Mouse (Mus musculus) kidney, postnatal 25 days (tissue): ENCODE measurements around the gene Kcnc4.

Source experiments
- DNase-seq, 2 experiments: peaks; one replicate each; pipeline ENCODE4 v3.0.0; 2021; ENCODE audit warnings: mixed read lengths in 2 of 2

Kcnc4 gene

GRCm38 (mm10) chr3:107459196-107459772 is at the start of gene Kcnc4:
Gene Kcnc4 (minus strand): TSS chr3:107459552.
- DNase-seq = peak in 1 of 2 experiments; percentile 40

DNA sequence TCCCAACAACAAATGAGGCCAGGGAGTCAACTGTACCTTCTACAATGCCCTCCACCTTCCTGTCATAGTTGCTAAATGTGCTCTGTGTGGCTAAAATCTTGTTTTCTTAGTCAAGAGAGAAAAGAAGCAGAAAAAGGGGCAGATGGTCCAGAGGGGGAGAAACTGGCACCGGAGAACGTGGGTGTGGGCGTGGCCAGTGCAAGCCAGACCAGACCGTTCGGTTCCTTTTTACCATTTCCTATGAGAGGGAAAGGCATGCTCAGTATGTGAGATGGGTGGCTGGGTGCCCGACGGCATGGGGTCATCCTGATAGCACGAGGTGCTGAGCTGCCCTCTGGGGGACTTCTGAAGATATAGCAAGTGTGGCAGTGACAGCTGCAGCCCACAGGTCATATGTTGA is 49.3 kb upstream of the Kcnc4 start:
- DNase-seq = peak in 1 of 2 experiments; percentile 48

GRCm38 (mm10) chr3:107507966-107508365 is 48.6 kb upstream of the Kcnc4 start:
- DNase-seq = no peak

GRCm38 (mm10) chr3:107506531-107506930 is 47.2 kb upstream of the Kcnc4 start:
- DNase-seq = peak; percentile 45 to 60

GRCm38 (mm10) chr3:107505464-107506367 is 46.4 kb upstream of the Kcnc4 start:
- peak; percentile 65 to 73 for DNase-seq

DNA sequence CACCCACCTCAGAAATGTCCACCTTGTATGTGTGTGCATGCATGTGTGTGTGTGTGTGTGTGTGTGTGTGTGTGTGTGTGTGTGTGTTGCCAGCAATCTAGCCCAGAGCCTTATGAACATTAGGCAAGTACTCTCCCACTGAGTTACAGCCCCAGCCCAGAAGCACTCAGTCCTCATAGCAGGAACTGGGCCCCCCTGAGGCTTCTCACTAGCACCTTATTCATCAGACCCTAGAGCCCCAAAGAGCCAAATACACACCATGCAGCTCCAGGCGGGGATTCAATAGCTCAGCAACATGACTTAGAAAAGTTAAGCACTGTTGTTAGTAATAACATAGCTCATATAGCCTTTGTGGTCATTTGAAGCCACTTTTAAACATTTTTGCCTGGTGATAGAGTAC is 45.2 kb upstream of the Kcnc4 start:
- peak in 1 of 2 experiments; percentile 4 for DNase-seq

GRCm38 (mm10) chr3:107503716-107504115 is 44.4 kb upstream of the Kcnc4 start:
- no peak for DNase-seq

- DNase-seq = no peak
Observed at GRCm38 (mm10) chr3:107501702-107502151, 42.4 kb upstream of the Kcnc4 start.

- DNase-seq = no peak
Observed at GRCm38 (mm10) chr3:107500301-107500700, 40.9 kb upstream of the Kcnc4 start.

DNA sequence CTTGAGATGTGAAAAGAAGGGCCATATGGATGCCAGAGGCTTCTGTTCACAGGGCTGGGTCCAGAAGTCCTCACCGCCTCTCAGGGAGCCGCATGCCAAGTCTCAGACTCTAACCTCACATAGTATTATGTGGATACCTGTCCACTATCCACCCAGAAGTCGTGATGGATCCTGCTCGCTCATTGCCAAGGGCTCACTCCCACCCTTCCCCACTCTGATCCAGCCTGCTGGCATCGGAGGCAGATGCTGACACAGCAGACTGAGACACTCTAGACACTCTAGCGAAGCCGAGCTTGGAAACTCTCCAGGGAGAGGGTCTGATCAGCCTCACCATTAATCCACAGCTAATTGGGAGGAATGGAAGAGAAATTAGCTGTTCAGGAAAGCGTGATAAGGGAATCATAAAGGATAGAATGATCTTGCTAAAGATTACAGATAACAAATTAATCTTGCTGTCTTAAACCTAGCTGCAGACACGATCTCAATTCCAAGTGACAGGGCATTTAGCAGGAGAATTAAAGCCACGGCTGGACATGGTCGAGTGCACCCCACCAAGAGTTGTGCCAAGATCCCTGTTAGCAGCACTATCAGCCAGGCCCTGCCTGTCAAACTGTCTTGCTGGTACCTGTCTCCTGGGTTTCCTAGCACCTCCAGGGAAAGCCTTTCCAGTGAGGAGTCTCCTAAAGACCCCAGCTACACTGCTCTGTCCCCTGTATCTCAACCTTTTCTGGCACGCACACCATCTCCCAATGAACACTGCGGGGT is 36.9 kb upstream of the Kcnc4 start:
- peak; percentile 30 to 44 for DNase-seq

DNA sequence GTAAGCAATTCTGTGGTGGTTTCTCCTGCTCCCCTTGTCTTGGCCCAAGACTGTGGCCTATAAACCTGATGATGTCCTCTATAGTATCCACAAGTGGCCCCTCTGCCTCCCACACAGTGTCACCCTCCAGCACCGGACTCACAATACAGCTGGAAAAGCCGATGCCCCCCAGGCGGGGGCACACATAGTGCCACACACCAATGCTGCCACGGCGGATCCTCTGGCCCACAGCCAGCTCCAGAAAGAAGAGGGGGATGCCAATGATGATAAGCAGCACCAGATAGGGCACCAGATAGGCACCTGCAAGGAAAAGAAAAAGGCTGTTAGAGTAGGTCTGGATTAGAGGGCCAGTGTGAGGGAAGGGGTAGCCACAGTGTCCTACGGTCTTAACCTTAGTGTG is 36.2 kb upstream of the Kcnc4 start:
- no peak for DNase-seq

- peak; percentile 57 to 65 for DNase-seq
Observed at GRCm38 (mm10) chr3:107491459-107491858, 32.1 kb upstream of the Kcnc4 start.

DNA sequence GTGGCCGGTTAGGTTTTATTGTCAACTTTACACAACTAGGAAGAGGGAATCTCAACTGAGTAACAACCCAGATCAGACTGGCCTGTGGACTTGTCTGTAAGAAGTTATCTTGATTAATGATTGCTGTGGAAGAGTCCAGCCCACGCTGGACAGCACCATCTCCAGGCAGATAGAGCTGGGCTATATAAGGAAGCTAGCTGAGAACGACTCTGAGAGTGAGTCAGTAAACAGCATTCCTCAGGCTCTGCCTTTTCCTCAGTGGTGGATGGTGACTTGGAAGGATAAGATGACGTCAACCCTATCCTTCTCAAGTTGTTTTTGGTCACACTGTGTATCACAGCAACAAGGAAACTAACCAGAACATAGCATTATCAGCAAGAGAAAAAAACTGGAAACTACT is 29.3 kb upstream of the Kcnc4 start:
- no peak for DNase-seq

- no peak for DNase-seq
Observed at GRCm38 (mm10) chr3:107483290-107483689, 23.9 kb upstream of the Kcnc4 start.

GRCm38 (mm10) chr3:107480660-107481059 is 21.3 kb upstream of the Kcnc4 start:
- no peak for DNase-seq

DNA sequence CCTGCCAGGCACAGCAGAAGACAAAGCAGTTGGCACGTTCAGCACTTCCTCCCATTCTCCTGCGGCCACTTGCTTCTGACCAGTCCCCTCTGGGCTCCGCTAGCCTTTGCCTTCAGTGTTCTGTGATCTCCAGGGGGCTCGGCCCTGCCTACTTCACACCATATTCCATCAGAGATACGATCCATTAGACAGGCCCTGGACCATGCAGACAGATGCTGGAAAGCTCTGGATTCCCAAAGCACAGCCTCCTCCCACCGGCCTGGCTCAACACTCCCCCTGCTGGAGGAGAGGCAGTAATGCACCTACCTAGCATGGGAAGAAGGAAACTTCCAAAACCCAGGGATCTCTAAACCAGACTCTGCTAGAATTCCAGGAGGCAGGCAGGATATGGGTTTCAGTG is 12.8 kb upstream of the Kcnc4 start:
- DNase-seq = peak in 1 of 2 experiments; percentile 27

DNA sequence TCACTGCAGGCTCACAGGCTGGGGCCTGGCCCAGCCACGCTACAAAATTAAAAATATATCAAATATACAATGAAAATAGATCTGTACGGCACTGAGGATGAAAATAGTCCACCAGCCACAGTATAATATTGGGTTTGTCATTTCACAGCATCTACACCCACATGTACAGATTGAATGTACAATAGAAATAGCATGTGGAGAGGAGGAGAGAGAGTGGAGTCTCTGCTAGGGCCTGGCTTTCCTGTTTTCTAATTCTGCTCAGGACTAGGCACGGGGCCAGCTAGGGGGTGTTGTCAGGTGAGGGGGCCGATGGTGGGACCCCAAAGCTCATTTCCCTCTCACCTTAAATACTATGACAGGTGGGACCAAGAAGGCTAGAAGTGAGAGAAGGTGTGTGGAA is 9.7 kb upstream of the Kcnc4 start:
- no peak for DNase-seq

- DNase-seq = no peak
Observed at GRCm38 (mm10) chr3:107468106-107468505, 8.8 kb upstream of the Kcnc4 start.

DNA sequence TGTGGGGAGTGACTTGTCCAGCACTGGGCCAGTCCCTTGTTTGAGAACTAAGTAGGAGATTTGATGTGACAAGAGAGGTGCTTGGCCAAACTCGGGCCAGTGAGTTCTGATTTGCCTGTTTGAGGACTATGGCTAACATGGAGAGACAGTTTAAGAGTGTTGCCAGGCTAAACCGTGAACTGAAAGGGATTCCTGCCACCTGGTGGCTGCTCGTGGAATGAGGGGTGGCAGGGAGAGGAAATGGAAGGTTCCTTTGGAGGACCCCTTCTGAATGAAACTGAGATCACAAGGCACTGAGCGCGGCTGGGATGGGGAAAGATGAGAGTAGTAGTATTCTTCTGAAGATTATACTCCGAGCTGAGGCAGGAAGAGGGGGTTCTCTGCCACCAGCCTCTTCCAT is 7.2 kb upstream of the Kcnc4 start:
- DNase-seq = peak; percentile 71 to 79

DNA sequence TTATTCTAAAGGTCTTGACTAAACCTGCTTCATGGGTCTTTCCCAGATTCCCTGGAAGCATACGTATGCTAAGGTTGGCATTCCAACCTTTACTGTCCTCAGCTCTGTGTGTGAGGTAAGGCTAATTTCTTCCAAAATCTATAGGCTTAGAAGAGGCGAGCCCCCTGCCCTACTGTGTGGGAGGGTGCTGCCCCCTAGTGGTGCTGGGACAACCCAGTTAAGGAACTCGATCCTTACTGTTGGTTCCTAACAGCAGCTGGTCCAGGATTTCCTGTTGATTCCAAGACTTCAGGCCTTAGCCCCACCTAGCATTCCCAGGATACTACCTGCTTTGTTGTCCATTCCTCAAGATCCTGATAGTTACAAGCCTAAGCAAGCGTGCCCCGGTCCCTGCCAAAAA is 2.8 kb upstream of the Kcnc4 start:
- DNase-seq = peak; percentile 65 to 78

GRCm38 (mm10) chr3:107459773-107460431 is 550 bp upstream of the Kcnc4 start:
- no peak for DNase-seq

DNA sequence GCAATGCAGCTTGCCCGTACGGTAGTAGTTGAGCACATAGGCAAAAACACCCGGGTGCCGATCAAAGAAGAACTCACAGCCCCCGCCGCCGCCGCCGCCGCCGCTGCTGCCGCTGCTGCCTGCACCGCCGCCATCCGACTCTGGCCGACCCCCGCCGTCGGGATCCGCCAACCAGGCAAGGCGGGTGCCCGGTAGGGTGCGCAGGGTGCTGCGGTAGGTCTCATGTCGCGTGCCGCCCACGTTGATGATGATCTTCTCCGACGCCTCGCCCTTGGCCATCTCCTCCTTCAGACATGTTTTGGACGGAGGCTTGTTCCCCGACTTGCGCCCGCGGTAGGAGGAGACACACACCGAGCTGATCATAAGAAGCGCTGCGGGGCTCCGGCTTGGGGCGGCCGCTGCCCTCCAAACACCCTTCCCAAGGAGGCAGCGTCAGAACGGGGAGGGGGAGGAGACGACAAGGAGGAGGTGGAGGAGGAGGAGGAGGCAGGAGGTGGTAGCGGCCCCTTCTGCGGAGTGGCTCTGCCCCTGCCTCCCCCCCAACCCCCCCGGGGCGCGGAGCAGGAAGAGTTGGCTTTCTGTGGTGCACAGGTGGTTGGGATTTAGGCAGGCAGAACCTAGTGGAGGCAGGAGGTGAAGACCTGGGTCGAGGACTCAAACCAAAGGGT is 690 bp downstream of the Kcnc4 start:
- DNase-seq = peak; percentile 5 to 50
